Mouse (Mus musculus): Measurements from ENCODE around the gene Zfp169. TPM values are rescaled to one million over a fixed set of nuclear protein-coding genes. Genes with fewer than 3 reads are reported as not detected.
"Not testable (repeated sequence)": the region's sequence is repeated elsewhere in the genome, so short reads cannot be mapped to it uniquely, and the experiment has no call there.

Zfp169 gene
- polyA plus RNA-seq, 1 experiment from 2014 or later, result 2.1 TPM

- ATAC-seq, result peak; percentile 73
Observed at GRCm38 (mm10) chr13:48528123-48528871, 15.0 kb upstream of the Zfp169 start.

GRCm38 (mm10) chr13:48525745-48526144 is 12.5 kb upstream of the Zfp169 start:
- WGBS, result 72% methylated on average over 5 of the region's 5 CpGs
- Histone ChIP-seq H3K27ac (ENCODE audit: low read length) (no peak overlapping the region), H3K4me3 (ENCODE audit: low read length) (no peak overlapping the region), H3K9ac (ENCODE audit: low read depth, low read length) (no peak overlapping the region), H3K36me3 (ENCODE audit: control insufficient read depth, insufficient read depth, low read length) (no peaks in the 10 kb centered on the region), H3K9me3 (ENCODE audit: control insufficient read depth, low read length) (no peaks in the 10 kb centered on the region), H3K27me3 (replicated peaks; ENCODE audit: control insufficient read depth, insufficient read depth, low read length) (no peaks in the 10 kb centered on the region), H3K4me2 (ENCODE audit: low read depth, low read length) (no peak overlapping the region), H3K4me1 (ENCODE audit: control insufficient read depth, insufficient read depth, low read length) (no peaks in the 10 kb centered on the region)
- no peak for ATAC-seq

More at GRCm38 (mm10) chr13:48528123-48528871, 15.0 kb upstream of the Zfp169 start:
- H3K27ac ChIP-seq (ENCODE audit: low read length), result no peak overlapping the region
- H3K27me3 ChIP-seq (replicated peaks; ENCODE audit: control insufficient read depth, insufficient read depth, low read length), result no peaks in the 10 kb centered on the region
- H3K4me3 ChIP-seq (ENCODE audit: low read length), result no peak overlapping the region
- WGBS, result 51% methylated on average over 15 of the region's 15 CpGs
- H3K4me1 ChIP-seq (ENCODE audit: control insufficient read depth, insufficient read depth, low read length), result no peaks in the 10 kb centered on the region
- no peak overlapping the region for H3K9ac ChIP-seq (ENCODE audit: low read depth, low read length)
- no peaks in the 10 kb centered on the region for H3K36me3 ChIP-seq (ENCODE audit: control insufficient read depth, insufficient read depth, low read length)
- H3K9me3 ChIP-seq (ENCODE audit: control insufficient read depth, low read length), result no peaks in the 10 kb centered on the region
- no peak overlapping the region for H3K4me2 ChIP-seq (ENCODE audit: low read depth, low read length)

GRCm38 (mm10) chr13:48519122-48519521 is 5.9 kb upstream of the Zfp169 start:
- not testable (repeated sequence) for H3K4me2 ChIP-seq (ENCODE audit: low read depth, low read length); H3K9me3 ChIP-seq (ENCODE audit: control insufficient read depth, low read length); H3K9ac ChIP-seq (ENCODE audit: low read depth, low read length); H3K4me3 ChIP-seq (ENCODE audit: low read length); ATAC-seq; H3K4me1 ChIP-seq (ENCODE audit: control insufficient read depth, insufficient read depth, low read length); H3K27ac ChIP-seq (ENCODE audit: low read length); H3K36me3 ChIP-seq (ENCODE audit: control insufficient read depth, insufficient read depth, low read length); H3K27me3 ChIP-seq (replicated peaks; ENCODE audit: control insufficient read depth, insufficient read depth, low read length)

GRCm38 (mm10) chr13:48515861-48516260 is 2.6 kb upstream of the Zfp169 start:
- no peaks in the 10 kb centered on the region for H3K27me3 ChIP-seq (replicated peaks; ENCODE audit: control insufficient read depth, insufficient read depth, low read length)
- no peak for ATAC-seq
- no peak overlapping the region for H3K4me3 ChIP-seq (ENCODE audit: low read length)
- H3K4me1 ChIP-seq (ENCODE audit: control insufficient read depth, insufficient read depth, low read length), result 0 out of 2 replicates have a peak, but pooled peaks cover 2% of the 10 kb centered on the region
- H3K4me2 ChIP-seq (ENCODE audit: low read depth, low read length), result no peak overlapping the region
- H3K9ac ChIP-seq (ENCODE audit: low read depth, low read length), result no peak overlapping the region
- no peaks in the 10 kb centered on the region for H3K36me3 ChIP-seq (ENCODE audit: control insufficient read depth, insufficient read depth, low read length)
- H3K27ac ChIP-seq (ENCODE audit: low read length), result no peak overlapping the region
- H3K9me3 ChIP-seq (ENCODE audit: control insufficient read depth, low read length), result peaks cover 4% of the 10 kb centered on the region; the same call in 1 of the 2 replicates
- 78% methylated on average over 4 of the region's 4 CpGs for WGBS

- Histone ChIP-seq H3K27ac (ENCODE audit: low read length) (no peak overlapping the region), H3K36me3 (ENCODE audit: control insufficient read depth, insufficient read depth, low read length) (peaks cover 8% of the 10 kb centered on the region; the same call in 1 of the 2 replicates), H3K9ac (ENCODE audit: low read depth, low read length) (no peak overlapping the region), H3K4me2 (ENCODE audit: low read depth, low read length) (no peak overlapping the region), H3K27me3 (replicated peaks; ENCODE audit: control insufficient read depth, insufficient read depth, low read length) (no peaks in the 10 kb centered on the region), H3K4me1 (ENCODE audit: control insufficient read depth, insufficient read depth, low read length) (0 out of 2 replicates have a peak, but pooled peaks cover 2% of the 10 kb centered on the region), H3K9me3 (ENCODE audit: control insufficient read depth, low read length) (no peaks in the 10 kb centered on the region), H3K4me3 (ENCODE audit: low read length) (no peak overlapping the region)
- no peak for ATAC-seq
- 77% methylated on average over 9 of the region's 9 CpGs for WGBS
Observed at GRCm38 (mm10) chr13:48508661-48509060, 4.6 kb downstream of the Zfp169 start.

GRCm38 (mm10) chr13:48502422-48502821 is 10.8 kb downstream of the Zfp169 start:
- H3K9me3 ChIP-seq (ENCODE audit: control insufficient read depth, low read length), result no peaks in the 10 kb centered on the region
- WGBS, result 57% methylated on average over 5 of the region's 5 CpGs

GRCm38 (mm10) chr13:48498676-48499075 is 14.6 kb downstream of the Zfp169 start:
- no peak overlapping the region for H3K27ac ChIP-seq (ENCODE audit: low read length)
- H3K27me3 ChIP-seq (replicated peaks; ENCODE audit: control insufficient read depth, insufficient read depth, low read length), result no peaks in the 10 kb centered on the region
- no peak overlapping the region for H3K9ac ChIP-seq (ENCODE audit: low read depth, low read length)
- ATAC-seq, result no peak
- peaks cover 5% of the 10 kb centered on the region; the same call in 1 of the 2 replicates for H3K36me3 ChIP-seq (ENCODE audit: control insufficient read depth, insufficient read depth, low read length)
- no peak overlapping the region for H3K4me2 ChIP-seq (ENCODE audit: low read depth, low read length)
- H3K9me3 ChIP-seq (ENCODE audit: control insufficient read depth, low read length), result peaks cover 4% of the 10 kb centered on the region; the same call in 1 of the 2 replicates
- H3K4me1 ChIP-seq (ENCODE audit: control insufficient read depth, insufficient read depth, low read length), result no peaks in the 10 kb centered on the region
- H3K4me3 ChIP-seq (ENCODE audit: low read length), result no peak overlapping the region
- 66% methylated on average over 4 of the region's 4 CpGs for WGBS

More at GRCm38 (mm10) chr13:48502422-48502821, 10.8 kb downstream of the Zfp169 start:
- no peak overlapping the region for H3K27ac ChIP-seq (ENCODE audit: low read length)
- ATAC-seq, result no peak
- no peaks in the 10 kb centered on the region for H3K27me3 ChIP-seq (replicated peaks; ENCODE audit: control insufficient read depth, insufficient read depth, low read length)
- H3K4me3 ChIP-seq (ENCODE audit: low read length), result no peak overlapping the region
- no peak overlapping the region for H3K4me2 ChIP-seq (ENCODE audit: low read depth, low read length)
- H3K36me3 ChIP-seq (ENCODE audit: control insufficient read depth, insufficient read depth, low read length), result peaks cover 8% of the 10 kb centered on the region; the same call in 1 of the 2 replicates
- no peaks in the 10 kb centered on the region for H3K4me1 ChIP-seq (ENCODE audit: control insufficient read depth, insufficient read depth, low read length)
- H3K9ac ChIP-seq (ENCODE audit: low read depth, low read length), result no peak overlapping the region

GRCm38 (mm10) chr13:48497693-48498221 is 15.5 kb downstream of the Zfp169 start:
- Histone ChIP-seq H3K9me3 (ENCODE audit: control insufficient read depth, low read length) (peaks cover 4% of the 10 kb centered on the region; the same call in 1 of the 2 replicates), H3K36me3 (ENCODE audit: control insufficient read depth, insufficient read depth, low read length) (peaks cover 5% of the 10 kb centered on the region; the same call in 1 of the 2 replicates), H3K4me2 (ENCODE audit: low read depth, low read length) (no peak overlapping the region), H3K4me3 (ENCODE audit: low read length) (no peak overlapping the region), H3K9ac (ENCODE audit: low read depth, low read length) (no peak overlapping the region), H3K27me3 (replicated peaks; ENCODE audit: control insufficient read depth, insufficient read depth, low read length) (no peaks in the 10 kb centered on the region), H3K4me1 (ENCODE audit: control insufficient read depth, insufficient read depth, low read length) (no peaks in the 10 kb centered on the region), H3K27ac (ENCODE audit: low read length) (no peak overlapping the region)
- ATAC-seq, result peak; percentile 52; the same call in 1 of the 2 replicates
- WGBS, result 26% methylated on average over 15 of the region's 15 CpGs

- WGBS, result 73% methylated on average over 4 of the region's 5 CpGs
- Histone ChIP-seq H3K4me2 (ENCODE audit: low read depth, low read length) (no peak overlapping the region), H3K27ac (ENCODE audit: low read length) (no peak overlapping the region), H3K9me3 (ENCODE audit: control insufficient read depth, low read length) (peaks cover 4% of the 10 kb centered on the region), H3K9ac (ENCODE audit: low read depth, low read length) (no peak overlapping the region), H3K4me1 (ENCODE audit: control insufficient read depth, insufficient read depth, low read length) (no peaks in the 10 kb centered on the region), H3K36me3 (ENCODE audit: control insufficient read depth, insufficient read depth, low read length) (peaks cover 29% of the 10 kb centered on the region), H3K4me3 (ENCODE audit: low read length) (no peak overlapping the region), H3K27me3 (replicated peaks; ENCODE audit: control insufficient read depth, insufficient read depth, low read length) (no peaks in the 10 kb centered on the region)
- no peak for ATAC-seq
Observed at GRCm38 (mm10) chr13:48493183-48493582, 20.1 kb downstream of the Zfp169 start.
